Mouse (Mus musculus) skeletal muscle tissue, adult 2 months (tissue): Measurements from ENCODE around the gene Dclk1.

ENCODE experiments used
- DNase-seq: peaks from one replicate; pipeline ENCODE4 v3.0.0-alpha.2; 2012; ENCODE audit warnings: low read depth, low spot score

The Dclk1 gene

DNA sequence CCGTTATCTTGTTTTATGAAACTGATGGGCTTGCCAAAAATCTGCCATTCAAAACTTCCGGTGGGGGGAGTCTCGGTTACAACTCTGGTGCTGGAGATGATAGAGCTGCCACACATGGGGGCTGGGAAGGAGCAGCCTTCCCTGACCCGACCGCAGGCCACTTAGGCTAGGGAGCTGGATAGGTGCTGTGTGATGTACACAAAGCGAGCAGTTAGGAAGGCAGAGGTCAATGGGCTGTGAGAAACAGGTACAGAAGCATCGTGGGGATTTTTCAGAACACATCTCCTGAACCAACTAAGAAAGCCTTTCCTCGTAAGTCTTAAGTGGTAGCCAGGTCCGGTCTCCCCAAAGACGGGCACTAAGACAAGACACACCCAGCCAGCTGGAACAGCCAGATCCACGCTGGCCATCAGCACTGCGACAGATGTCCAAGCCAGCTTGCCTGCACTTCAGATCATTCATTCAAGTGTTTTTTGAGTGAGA lies 297.7 kb downstream of the Dclk1 start:
- DNase-seq, result no peak

DNA sequence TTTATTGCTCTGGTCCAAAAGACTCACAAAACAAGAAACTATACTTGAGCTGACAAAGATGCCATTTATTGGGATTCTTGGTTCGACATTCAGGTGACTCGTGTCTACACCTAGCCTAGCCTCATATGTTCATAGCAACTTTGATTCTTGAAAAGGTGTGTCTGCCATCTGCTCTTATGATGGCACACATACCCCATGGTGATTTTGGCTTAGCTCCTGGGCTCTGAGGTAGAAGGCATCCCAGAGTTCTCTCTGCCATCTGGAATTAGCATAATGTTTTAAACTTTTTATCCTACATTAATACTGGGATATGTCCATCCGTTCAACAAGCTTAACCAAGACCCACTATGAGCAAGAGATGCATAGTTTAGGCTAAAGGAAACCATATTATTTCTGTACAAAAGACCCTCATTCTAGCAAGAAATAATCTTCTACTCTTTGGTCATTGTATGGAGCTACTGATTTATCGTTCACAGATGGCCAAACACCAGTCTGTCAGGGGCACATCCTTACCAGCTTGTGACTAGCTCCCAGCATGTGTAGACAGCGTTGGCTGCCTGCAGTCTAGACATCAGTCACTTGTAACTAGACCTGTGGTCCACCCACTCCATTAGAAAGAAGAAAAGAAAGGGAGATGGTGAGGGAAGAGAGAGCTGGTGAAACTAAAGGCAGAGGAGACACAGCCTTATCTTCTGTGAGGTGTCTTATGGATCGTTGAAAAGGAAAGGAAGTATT lies 298.4 kb downstream of the Dclk1 start:
- DNase-seq, result no peak

DNA sequence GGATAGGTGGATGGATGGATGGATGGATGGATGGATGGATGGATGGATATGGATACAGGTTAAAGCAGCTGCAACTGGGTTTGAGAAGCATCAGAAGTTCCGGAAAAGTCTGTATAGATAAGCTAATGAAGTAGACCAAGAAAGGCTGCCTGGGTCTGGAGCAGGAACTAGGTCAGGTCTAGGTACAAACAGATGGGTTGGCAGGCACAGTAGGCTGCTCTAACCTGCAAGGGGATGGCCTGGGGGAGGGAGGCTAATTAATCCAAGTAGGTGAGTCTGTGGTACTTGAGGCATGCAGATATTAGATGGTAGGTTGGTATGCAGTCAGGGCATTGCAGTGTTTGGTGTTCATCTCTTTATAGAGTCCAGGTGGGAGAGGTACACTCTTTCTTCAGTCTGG lies 299.6 kb downstream of the Dclk1 start:
- no peak for DNase-seq

DNA sequence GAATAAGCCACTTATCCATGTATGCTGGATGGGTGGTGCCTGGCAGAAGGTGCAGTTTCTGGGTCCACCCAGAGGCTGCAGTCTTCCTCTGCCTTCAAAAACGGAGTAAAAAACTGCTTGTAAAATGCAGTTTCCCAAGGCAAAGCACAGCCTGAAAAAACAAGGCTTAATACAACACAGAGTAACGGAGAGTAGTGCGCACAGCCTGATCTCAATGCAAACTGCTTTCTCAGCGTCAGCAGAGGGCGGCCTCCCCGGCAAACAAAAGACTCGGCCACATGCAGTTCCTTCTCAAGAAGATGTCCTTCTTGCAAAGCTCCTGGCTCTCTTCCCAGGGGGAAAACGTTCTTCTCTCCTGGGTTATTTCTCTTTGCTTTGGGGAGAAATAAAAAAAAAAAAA lies 300.1 kb downstream of the Dclk1 start:
- DNase-seq, result peak; percentile 46

DNA sequence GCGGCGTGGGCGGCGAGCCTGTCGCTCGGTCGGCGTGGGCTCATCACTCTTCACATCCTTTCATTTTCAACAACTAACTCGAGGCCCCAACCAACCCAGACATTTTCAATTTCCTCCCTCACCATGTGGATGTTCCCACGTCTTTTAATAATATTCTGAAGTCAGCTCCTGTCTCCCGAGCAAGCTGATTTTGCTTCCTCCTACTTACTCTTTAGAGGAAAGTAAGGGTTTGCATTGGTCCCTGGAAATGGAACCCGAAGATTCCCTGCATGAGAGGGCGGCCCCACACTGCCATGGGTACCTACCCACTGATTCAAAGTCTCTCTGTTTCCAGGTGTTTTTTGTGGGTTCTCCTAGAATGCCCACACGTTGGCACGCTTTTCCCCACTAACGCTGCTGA lies 300.8 kb downstream of the Dclk1 start:
- DNase-seq, result no peak

DNA sequence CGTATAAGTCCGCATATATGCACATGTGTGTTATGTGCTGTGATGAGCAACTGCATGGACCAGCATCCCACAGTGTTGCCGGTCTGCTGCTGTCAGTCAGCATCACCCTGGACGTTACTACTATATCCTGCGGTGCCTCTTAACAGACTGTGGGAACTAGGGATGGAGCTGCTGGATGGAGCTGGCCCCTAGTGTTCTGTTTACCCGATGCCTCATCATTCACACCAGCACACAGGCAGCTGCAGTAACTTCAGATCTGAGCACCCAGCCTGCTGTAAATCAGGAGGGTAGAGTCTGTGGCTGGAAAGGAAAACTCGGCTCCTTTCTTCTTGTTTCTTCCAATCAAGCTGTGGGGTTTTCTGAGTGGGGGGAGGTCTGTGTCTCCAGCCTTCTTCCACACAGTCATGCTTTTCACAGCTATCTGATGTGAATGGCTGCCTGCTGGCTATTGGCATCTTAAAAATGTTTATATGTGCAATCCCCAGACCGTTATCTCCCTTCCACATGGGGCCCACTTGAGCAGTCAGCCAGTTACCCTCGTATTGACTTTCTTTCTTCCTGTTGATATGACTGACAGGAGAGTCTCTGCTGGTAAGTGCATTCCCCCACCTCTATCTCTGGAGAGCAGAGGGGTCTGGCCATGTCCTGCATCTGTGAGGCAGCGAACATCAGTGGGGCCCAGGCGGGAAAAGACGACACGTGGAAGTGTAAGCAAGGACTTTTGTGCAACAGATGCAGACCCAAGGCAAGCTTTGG lies 301.9 kb downstream of the Dclk1 start:
- no peak for DNase-seq

DNA sequence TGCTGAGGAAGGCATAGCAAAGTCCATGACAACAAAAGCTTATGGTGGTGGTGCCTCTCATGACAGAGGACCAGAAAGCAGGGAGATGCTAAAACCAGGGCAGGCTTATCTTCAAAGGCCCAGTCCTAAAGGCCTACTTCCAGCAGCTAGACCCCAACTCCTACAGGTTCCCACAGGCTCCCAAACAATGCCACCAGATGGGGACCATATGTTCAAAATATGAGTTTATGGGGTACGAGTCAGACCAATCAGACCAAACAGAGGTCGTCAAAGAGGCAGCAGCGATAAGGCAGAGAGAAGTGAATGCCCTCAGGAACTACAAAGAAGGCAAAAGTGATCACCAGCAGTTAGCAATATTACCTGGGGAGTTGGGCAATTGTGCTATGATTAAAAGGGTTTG lies 303.1 kb downstream of the Dclk1 start:
- DNase-seq, result no peak

DNA sequence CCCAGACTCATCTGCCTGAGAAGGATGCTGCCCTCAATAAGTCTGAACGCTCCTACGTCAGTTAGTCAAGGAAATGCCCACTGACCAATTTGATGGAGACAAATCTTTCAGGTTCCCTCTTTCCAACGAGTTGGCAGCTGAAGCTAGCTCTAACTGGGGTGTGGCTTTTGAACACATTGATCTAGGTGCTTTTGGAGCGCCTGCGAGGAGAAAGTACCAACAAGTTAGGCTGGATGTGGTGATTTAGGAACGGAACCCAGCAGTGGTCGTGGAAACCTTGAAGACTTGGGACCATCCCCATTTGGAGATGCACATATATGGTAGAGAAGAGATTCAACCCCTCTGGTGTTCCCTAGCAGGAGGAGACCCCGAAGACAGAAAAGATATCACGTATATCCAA lies 303.8 kb downstream of the Dclk1 start:
- DNase-seq, result no peak

DNA sequence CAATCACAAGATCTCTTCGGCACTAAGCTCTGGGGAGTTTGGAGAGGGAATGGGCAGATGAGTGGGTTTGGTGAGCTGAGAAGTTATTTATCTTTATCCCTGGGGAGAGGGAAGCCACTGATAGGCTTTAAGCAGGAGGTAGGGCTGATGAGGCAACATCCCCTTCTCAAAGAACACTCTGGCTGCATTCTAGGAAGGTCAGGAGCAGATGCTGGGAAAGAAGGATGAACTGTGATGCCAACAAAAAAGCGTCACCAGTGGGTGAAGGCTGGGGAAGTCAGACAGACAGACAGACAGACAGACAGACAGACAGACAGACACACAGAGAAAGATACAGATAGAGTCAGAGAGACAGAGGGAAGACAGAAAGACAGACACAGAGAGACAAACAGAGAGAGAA lies 304.9 kb downstream of the Dclk1 start:
- no peak for DNase-seq

DNA sequence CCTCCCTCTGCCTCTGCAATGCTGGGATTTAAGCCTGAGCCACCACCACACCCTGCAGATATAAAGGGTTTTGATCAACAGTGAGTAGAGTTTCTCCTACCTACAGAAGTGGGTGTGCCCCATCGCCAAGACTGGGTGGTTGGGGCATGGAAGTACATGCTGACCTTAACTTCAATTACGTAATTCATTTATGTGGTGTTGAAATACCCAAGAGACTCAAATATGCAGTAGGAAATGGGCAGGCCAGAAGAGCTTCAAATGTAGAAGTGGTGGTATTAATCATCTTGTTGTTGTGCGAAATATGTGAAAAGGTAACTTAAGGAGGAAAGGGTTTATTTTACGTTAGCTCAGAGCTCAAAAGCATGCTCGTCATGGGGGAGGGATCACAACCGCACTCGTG lies 307.2 kb downstream of the Dclk1 start:
- DNase-seq, result no peak

DNA sequence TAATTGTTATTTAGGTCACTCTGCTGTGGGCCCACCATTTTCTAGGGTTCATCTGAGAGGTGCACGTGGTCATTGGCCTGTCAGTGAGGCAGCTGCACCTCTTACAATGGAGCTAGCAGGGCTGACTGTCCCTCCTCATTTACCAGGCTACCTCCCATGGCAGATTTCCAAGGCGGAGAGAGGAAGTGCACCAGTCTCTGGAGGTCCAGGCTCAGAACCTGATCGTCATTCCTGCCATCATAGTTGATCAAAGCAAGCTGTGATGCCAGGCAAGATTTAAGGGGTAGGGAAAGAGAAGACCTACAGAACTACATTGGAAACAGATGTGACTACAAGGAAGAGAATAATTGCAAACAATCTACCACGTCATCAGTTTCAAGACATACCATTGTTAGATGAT lies 308.8 kb downstream of the Dclk1 start:
- no peak for DNase-seq

DNA sequence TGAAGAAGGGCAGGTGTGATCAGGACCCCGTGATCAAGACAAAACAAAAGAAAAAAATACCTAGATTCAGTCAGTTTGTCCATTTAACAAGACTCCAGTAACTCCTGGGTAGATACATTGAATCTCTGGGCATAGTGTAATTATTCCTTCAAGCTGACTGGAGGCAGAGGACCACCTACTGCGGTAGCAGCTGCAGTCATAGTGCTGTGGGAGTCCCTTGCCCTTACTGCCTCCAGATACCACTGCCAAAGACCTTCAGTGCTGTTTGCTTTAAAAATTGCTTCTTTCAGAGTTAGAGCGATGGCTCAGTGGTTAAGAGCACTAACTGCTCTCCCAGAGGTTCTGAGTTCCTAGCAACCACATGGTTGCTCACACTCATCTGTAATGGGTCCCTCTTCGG lies 309.7 kb downstream of the Dclk1 start:
- DNase-seq, result no peak

DNA sequence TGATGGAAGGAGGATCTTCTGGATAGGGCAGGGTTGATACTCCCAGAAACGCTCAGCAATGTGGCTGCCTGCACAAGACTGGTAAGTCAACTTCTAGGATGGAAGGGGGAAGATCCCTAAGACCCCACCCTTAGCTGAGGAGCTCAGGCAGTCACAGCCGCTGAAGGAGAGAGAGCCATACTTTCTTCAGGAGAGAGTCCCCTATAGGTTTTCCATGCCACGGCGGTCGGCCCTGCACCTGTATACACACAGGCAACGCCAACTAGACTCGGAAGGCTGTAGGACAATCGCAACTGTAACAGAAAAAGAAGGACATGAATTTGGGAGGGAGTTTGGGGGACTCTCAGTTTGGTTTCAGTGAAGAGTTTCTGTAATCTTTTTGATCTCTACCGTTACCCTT lies 310.9 kb downstream of the Dclk1 start:
- no peak for DNase-seq

DNA sequence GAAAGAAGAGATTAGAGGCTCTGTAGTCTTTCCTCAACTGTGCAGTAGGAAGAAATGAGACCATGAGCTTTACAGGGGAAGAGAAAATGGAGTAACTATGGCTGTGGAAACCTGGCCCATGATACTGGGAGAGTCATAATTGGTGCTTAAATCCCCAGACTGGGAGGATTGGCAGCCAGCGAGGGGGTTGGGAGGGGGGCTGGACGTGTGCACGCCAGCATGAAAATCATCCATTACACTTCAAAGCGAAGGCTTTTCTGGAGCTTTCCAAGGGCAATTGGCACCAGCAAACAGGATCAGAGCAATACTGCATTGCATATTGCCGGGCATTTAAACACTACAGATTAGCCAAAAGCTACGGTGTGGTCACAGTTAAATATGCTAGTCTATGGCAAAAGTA lies 313.7 kb downstream of the Dclk1 start:
- no peak for DNase-seq

DNA sequence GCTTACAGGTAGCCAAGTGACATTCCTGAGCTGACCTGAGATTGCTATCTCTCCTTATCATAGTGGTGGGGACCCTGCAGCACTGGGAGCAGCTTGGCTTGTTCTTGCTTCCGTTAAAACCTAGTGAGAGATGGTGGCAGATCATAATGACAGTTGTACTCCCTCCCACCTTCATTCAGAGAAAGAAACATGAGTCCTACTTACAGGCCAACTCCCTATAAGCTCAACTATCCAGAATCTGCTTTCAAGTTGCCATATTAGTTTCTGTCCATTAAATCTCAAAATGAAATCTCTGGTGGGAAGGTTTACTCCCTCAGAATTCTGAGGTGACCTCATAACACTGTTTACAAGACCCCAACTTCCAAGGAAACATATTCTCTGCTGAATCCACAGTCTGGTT lies 316.4 kb downstream of the Dclk1 start:
- no peak for DNase-seq

DNA sequence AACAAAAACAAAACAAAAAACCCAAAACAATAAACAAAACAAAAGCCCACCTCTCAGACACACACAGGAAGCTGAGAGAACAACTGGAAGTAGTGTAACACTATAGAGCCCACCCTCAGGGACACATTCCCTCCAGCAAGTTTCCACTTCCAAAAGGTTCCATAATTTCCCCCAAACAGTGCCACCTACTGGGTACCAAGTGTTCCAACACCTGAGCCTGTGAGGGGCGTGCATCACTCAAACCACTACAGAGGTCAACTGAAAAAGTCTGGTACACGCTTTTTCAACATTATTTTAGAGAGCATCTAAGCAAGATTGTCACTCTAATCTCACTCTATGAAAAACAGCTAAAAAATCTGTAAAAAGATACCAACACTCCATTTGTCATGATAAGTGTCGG lies 325.3 kb downstream of the Dclk1 start:
- no peak for DNase-seq

DNA sequence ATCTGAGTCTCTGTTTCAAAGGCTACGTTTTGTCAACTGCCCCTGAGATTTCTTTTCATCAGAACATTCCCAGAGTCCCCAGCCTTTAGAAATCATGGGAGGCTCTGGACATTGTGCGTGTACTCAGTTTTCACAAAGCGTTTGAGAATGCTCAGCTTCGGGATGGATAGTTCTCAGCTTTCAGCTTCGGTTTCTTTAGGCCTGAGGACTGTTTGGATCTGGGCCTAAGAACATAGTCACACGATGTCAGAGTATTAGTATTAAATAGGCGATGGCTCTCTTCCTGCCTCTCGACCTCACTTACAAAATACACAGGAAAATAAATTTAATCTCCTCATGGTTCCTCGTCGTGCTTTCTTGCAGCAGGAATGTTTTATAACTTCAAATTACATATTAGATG lies 327.4 kb downstream of the Dclk1 start:
- DNase-seq, result no peak

DNA sequence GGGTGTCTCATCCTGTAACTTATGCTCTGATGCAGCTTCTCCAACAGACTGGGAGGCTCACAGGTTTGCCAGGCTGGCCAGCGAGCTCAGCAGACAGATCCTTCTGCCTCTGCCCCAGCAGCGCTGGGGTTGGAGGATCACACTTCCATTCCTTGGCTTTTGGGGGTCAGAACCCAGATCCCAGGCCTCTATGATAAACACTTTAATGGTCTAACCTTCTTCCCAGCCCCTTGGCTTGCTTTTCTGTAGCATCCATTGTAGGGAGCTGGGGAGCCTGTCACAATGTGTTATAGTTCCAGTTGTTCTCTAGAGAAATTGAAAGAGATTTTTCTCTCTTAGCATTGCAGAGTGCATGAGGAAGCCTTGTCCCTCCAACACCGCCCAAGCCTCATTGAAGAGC lies 328.9 kb downstream of the Dclk1 start:
- no peak for DNase-seq

DNA sequence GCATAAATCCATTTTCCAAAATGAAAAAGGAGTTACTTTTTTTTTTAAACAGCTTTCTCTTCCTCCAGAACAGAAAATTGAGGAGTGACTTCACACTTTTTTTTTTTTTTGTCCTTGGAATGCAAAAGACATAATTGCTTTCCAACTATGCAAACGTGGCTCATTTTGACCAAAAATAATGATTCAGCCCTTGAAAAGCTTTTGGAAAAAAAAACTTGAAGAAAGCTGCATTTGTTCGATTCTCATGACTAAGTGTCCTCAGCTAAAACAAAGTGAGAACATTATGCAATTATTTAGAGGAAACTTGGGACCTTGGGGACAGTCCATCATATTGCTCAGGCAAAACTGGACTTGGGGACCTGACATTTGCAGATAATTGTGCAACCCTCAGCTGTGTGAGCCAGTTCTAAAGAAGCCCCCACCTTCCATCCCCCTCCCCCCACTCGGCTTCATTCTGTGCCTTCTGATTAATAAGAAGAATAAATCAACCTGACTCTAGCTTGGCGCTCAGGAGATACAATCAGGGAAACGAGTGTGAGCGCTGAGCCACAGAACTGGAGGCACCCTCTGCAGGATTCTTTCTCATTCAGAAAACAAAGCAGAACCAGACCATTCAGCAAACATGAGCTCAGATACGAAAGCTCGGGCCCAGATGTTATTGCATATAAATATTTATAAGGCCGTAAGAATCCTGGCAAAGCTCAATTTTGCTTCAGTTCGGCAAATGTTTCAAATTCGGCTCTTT lies 329.6 kb downstream of the Dclk1 start:
- peak; percentile 87 for DNase-seq

DNA sequence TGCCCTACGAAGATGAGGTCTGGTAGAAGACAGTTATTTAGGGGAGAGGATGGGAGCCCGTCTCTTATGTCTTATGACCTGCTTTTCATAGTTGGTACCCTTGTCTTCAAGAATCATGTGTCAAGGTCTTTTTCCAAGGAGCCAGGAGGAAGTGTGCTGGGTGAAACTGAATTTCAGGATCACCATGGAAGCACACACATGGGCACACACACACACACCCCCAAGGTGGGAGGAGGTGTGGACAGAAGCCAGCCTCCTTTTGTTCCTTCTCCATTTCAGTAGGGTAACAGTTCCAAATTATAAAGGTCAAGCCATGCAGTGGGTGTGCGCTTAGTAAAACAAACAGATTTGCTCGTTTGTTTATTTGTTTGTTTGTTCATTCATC lies 330.1 kb downstream of the Dclk1 start:
- DNase-seq, result no peak

DNA sequence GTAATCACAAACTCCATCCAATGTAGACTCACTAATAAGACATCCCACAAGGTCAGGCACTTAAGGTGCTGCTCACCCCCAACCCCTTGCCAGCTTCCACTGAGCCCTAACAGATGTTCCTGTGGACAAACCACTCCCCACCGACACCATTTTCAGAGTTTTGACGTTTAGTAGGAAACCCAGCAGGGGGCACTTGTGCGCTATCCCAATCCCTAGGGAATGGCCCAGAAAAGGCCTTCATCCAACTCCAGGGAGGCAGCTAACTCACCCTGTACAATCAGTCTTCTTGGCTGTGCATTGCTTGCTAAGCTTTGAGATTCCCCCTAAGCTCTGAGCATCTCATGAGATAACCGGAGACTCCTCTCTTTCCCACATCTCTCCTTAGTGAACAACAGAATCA lies 331.8 kb downstream of the Dclk1 start:
- DNase-seq, result no peak

DNA sequence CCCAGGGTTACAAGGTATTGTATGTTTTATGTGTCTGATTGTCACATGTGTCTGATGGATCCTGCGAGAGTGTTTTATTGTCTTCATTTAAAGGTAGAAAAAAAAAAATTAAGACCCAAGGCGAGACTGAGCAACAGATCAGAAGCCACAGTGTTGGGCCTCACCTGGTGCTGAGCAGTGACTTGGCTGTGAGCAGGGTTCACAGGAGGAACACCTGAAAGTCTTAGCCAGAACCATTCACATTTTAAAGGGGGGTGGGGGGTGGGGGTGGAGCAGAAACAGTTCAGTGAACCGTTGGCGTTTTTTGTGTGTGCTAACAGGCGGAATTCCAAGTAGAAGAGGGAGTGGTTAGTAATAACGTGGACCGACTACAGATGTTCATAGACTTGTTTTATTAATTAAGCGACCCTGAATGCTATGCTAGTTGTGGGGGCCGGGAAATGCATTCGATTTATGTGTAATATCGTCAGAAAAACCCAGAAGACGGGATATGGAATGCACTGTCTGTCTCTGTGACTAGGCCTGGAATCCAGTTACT lies 345.3 kb downstream of the Dclk1 start:
- DNase-seq, result no peak
